Mouse (Mus musculus): ENCODE data around the gene Mettl21e. TPM values are rescaled to one million over a fixed set of nuclear protein-coding genes. Genes with fewer than 3 reads are reported as not detected.

The Mettl21e gene
- polyA plus RNA-seq, 1 experiment from 2014 or later: not detected

DNA sequence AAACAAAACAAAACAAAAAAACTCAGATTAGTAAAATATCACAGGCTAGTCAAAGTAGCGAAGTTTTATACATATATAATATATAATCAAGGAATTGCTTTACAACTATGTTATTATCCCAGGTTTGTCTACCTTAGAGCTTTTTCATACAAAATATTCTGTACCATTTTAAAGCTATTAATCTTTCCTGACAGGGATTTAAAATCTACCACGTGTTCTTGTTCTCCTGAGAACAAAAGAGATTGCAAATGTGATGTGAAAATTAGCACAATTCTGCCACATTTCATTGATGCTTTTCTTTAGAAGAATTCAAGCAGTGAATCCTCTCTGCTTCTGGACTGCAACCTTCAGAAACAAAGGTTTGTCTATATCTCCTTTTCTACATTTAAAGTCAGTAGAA is 4.3 kb downstream of the Mettl21e start:
- Histone ChIP-seq H3K27me3 (ENCODE audit: control insufficient read depth, insufficient read depth, low read length) (no peaks in the 10 kb centered on the region), H3K27ac (replicated peaks; ENCODE audit: low read depth, low read length) (no peak overlapping the region), H3K36me3 (ENCODE audit: control insufficient read depth, insufficient read depth, low read length) (no peaks in the 10 kb centered on the region), H3K9ac (ENCODE audit: low read length) (no peak overlapping the region), H3K4me3 (ENCODE audit: low read depth, low read length) (no peak overlapping the region), H3K9me3 (ENCODE audit: control insufficient read depth, low read length) (no peaks in the 10 kb centered on the region), H3K4me2 (ENCODE audit: low read depth, severe bottlenecking) (no peak overlapping the region), H3K4me1 (ENCODE audit: control insufficient read depth, insufficient read depth, low read length) (no peaks in the 10 kb centered on the region)
- 59% methylated on average over 2 of the region's 2 CpGs for WGBS
- no peak for ATAC-seq (ENCODE audit: insufficient number of reproducible peaks, low FRiP score, low TSS enrichment, low read depth)
- DNase-seq (ENCODE audit: low spot score): no peak

DNA sequence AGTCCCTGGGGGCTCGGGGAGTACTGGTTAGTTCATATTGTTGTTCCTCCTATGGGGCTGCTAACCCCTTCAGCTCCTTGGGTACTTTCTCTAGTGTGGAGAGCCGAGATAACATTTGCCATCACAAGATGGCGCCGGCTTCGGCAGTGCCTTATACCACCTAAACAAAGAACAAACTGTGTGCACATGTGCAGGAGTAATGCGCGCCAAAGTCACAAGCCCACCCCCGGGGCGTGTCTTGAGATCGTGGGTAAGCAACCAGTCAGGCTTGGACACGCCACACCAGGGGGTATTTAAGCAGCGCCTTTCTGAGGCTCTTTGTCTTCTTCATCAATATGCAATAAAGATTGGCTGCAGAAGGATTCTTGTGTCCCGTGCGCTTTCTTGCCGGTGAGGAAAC is 15.9 kb downstream of the Mettl21e start:
- Histone ChIP-seq H3K27ac (replicated peaks; ENCODE audit: low read depth, low read length) (no peak overlapping the region), H3K9ac (ENCODE audit: low read length) (no peak overlapping the region), H3K27me3 (ENCODE audit: control insufficient read depth, insufficient read depth, low read length) (no peaks in the 10 kb centered on the region), H3K9me3 (ENCODE audit: control insufficient read depth, low read length) (no peaks in the 10 kb centered on the region), H3K36me3 (ENCODE audit: control insufficient read depth, insufficient read depth, low read length) (no peaks in the 10 kb centered on the region), H3K4me1 (ENCODE audit: control insufficient read depth, insufficient read depth, low read length) (no peaks in the 10 kb centered on the region), H3K4me3 (ENCODE audit: low read depth, low read length) (no peak overlapping the region), H3K4me2 (ENCODE audit: low read depth, severe bottlenecking) (no peak overlapping the region)
- WGBS: 95% methylated on average over 15 of the region's 15 CpGs
- ATAC-seq (ENCODE audit: insufficient number of reproducible peaks, low FRiP score, low TSS enrichment, low read depth) (no peak), DNase-seq (ENCODE audit: low spot score) (no peak)

- peak overlapping the region; percentile 34; the same call in 1 of the 2 replicates for H3K9ac ChIP-seq (ENCODE audit: low read length)
- ATAC-seq (ENCODE audit: insufficient number of reproducible peaks, low FRiP score, low TSS enrichment, low read depth) (peak; percentile 62), DNase-seq (ENCODE audit: low spot score) (peak; percentile 46)
- peak overlapping the region; percentile 85 for H3K4me2 ChIP-seq (ENCODE audit: low read depth, severe bottlenecking)
- H3K27me3 ChIP-seq (ENCODE audit: control insufficient read depth, insufficient read depth, low read length): no peaks in the 10 kb centered on the region
- H3K9me3 ChIP-seq (ENCODE audit: control insufficient read depth, low read length): no peaks in the 10 kb centered on the region
- no peaks in the 10 kb centered on the region for H3K36me3 ChIP-seq (ENCODE audit: control insufficient read depth, insufficient read depth, low read length)
- H3K4me3 ChIP-seq (ENCODE audit: low read depth, low read length): peak overlapping the region; percentile 40
- 18% methylated on average over 47 of the region's 47 CpGs for WGBS
- H3K27ac ChIP-seq (replicated peaks; ENCODE audit: low read depth, low read length): no peak overlapping the region
- no peaks in the 10 kb centered on the region for H3K4me1 ChIP-seq (ENCODE audit: control insufficient read depth, insufficient read depth, low read length)
These were observed 20.2 kb downstream of the Mettl21e start for GRCm38 (mm10) chr1:44198273-44199171.

DNA sequence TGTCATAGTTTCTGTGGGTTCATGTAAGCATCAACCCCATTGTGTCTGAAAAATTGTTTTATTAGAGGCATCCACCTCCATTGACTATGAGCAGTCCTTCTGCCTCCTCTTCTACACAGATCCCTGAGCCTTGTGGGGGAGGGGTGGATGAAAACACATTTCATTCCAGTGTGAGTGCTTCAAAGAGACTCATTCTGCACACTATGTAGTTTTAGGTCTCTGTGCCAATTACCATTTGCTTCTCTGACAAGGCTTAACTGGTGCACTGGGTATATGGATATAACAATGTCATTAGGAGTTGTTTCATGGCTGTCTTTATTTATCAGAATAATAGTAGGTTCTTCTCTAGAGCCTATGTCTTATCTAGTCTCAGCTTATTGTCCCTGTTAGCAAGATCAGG is 32.4 kb downstream of the Mettl21e start:
- DNase-seq (ENCODE audit: low spot score) (no peak), ATAC-seq (ENCODE audit: insufficient number of reproducible peaks, low FRiP score, low TSS enrichment, low read depth) (no peak)
- Histone ChIP-seq H3K36me3 (ENCODE audit: control insufficient read depth, insufficient read depth, low read length) (0 out of 2 replicates have a peak, but pooled peaks cover 2% of the 10 kb centered on the region), H3K27ac (replicated peaks; ENCODE audit: low read depth, low read length) (no peak overlapping the region), H3K4me2 (ENCODE audit: low read depth, severe bottlenecking) (no peak overlapping the region), H3K4me1 (ENCODE audit: control insufficient read depth, insufficient read depth, low read length) (no peaks in the 10 kb centered on the region), H3K4me3 (ENCODE audit: low read depth, low read length) (no peak overlapping the region), H3K9me3 (ENCODE audit: control insufficient read depth, low read length) (no peaks in the 10 kb centered on the region), H3K9ac (ENCODE audit: low read length) (no peak overlapping the region), H3K27me3 (ENCODE audit: control insufficient read depth, insufficient read depth, low read length) (no peaks in the 10 kb centered on the region)

GRCm38 (mm10) chr1:44178086-44178485 is 40.7 kb downstream of the Mettl21e start:
- H3K27ac ChIP-seq (replicated peaks; ENCODE audit: low read depth, low read length): no peak overlapping the region
- H3K9ac ChIP-seq (ENCODE audit: low read length): no peak overlapping the region
- peaks cover 12% of the 10 kb centered on the region for H3K36me3 ChIP-seq (ENCODE audit: control insufficient read depth, insufficient read depth, low read length)
- H3K4me1 ChIP-seq (ENCODE audit: control insufficient read depth, insufficient read depth, low read length): no peaks in the 10 kb centered on the region
- H3K4me3 ChIP-seq (ENCODE audit: low read depth, low read length): no peak overlapping the region
- H3K9me3 ChIP-seq (ENCODE audit: control insufficient read depth, low read length): no peaks in the 10 kb centered on the region
- H3K4me2 ChIP-seq (ENCODE audit: low read depth, severe bottlenecking): no peak overlapping the region
- 93% methylated on average over 5 of the region's 5 CpGs for WGBS
- ATAC-seq (ENCODE audit: insufficient number of reproducible peaks, low FRiP score, low TSS enrichment, low read depth) (no peak), DNase-seq (ENCODE audit: low spot score) (no peak)
- no peaks in the 10 kb centered on the region for H3K27me3 ChIP-seq (ENCODE audit: control insufficient read depth, insufficient read depth, low read length)

DNA sequence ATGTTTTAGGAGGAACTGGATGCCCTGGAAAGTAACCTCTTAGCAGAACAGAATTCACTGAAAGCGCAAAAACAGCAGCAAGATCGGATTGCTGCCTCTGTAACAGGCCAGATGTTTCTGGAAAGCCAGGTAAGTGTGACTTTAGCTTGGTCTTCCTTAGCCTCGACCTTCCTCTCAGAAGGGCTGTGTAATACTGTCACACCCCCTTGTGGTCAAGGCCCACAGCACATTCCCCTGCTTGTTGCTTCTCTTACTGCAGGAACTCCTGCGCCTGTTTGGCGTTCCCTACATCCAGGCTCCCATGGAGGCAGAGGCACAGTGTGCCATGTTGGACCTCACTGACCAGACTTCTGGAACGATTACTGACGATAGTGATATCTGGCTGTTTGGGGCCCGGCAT is 44.9 kb downstream of the Mettl21e start:
- H3K27ac ChIP-seq (replicated peaks; ENCODE audit: low read depth, low read length): no peak overlapping the region
- no peaks in the 10 kb centered on the region for H3K27me3 ChIP-seq (ENCODE audit: control insufficient read depth, insufficient read depth, low read length)
- H3K4me2 ChIP-seq (ENCODE audit: low read depth, severe bottlenecking): no peak overlapping the region
- DNase-seq (ENCODE audit: low spot score) (no peak), ATAC-seq (ENCODE audit: insufficient number of reproducible peaks, low FRiP score, low TSS enrichment, low read depth) (no peak)
- no peak overlapping the region for H3K4me3 ChIP-seq (ENCODE audit: low read depth, low read length)
- H3K36me3 ChIP-seq (ENCODE audit: control insufficient read depth, insufficient read depth, low read length): peaks cover 21% of the 10 kb centered on the region
- WGBS: 84% methylated on average over 8 of the region's 8 CpGs
- H3K9ac ChIP-seq (ENCODE audit: low read length): no peak overlapping the region
- H3K9me3 ChIP-seq (ENCODE audit: control insufficient read depth, low read length): no peaks in the 10 kb centered on the region
- no peaks in the 10 kb centered on the region for H3K4me1 ChIP-seq (ENCODE audit: control insufficient read depth, insufficient read depth, low read length)

GRCm38 (mm10) chr1:44172656-44173055 is 46.1 kb downstream of the Mettl21e start:
- H3K4me2 ChIP-seq (ENCODE audit: low read depth, severe bottlenecking): no peak overlapping the region
- no peak overlapping the region for H3K4me3 ChIP-seq (ENCODE audit: low read depth, low read length)
- no peak overlapping the region for H3K27ac ChIP-seq (replicated peaks; ENCODE audit: low read depth, low read length)
- H3K9ac ChIP-seq (ENCODE audit: low read length): no peak overlapping the region
- WGBS: 97% methylated on average over 4 of the region's 4 CpGs
- no peaks in the 10 kb centered on the region for H3K4me1 ChIP-seq (ENCODE audit: control insufficient read depth, insufficient read depth, low read length)
- ATAC-seq (ENCODE audit: insufficient number of reproducible peaks, low FRiP score, low TSS enrichment, low read depth) (no peak), DNase-seq (ENCODE audit: low spot score) (no peak)
- H3K27me3 ChIP-seq (ENCODE audit: control insufficient read depth, insufficient read depth, low read length): no peaks in the 10 kb centered on the region
- H3K9me3 ChIP-seq (ENCODE audit: control insufficient read depth, low read length): no peaks in the 10 kb centered on the region
- H3K36me3 ChIP-seq (ENCODE audit: control insufficient read depth, insufficient read depth, low read length): peaks cover 22% of the 10 kb centered on the region

- no peak overlapping the region for H3K9ac ChIP-seq (ENCODE audit: low read length)
- H3K9me3 ChIP-seq (ENCODE audit: control insufficient read depth, low read length): no peaks in the 10 kb centered on the region
- ATAC-seq (ENCODE audit: insufficient number of reproducible peaks, low FRiP score, low TSS enrichment, low read depth) (no peak), DNase-seq (ENCODE audit: low spot score) (no peak)
- WGBS: 93% methylated on average over 3 of the region's 3 CpGs
- no peak overlapping the region for H3K27ac ChIP-seq (replicated peaks; ENCODE audit: low read depth, low read length)
- no peaks in the 10 kb centered on the region for H3K4me1 ChIP-seq (ENCODE audit: control insufficient read depth, insufficient read depth, low read length)
- no peaks in the 10 kb centered on the region for H3K27me3 ChIP-seq (ENCODE audit: control insufficient read depth, insufficient read depth, low read length)
- H3K36me3 ChIP-seq (ENCODE audit: control insufficient read depth, insufficient read depth, low read length): peaks cover 18% of the 10 kb centered on the region
- no peak overlapping the region for H3K4me2 ChIP-seq (ENCODE audit: low read depth, severe bottlenecking)
- no peak overlapping the region for H3K4me3 ChIP-seq (ENCODE audit: low read depth, low read length)
These were observed 50.8 kb downstream of the Mettl21e start for GRCm38 (mm10) chr1:44167859-44168383.
